Mouse (Mus musculus) small intestine, adult 2 months (tissue): ENCODE results near the gene Pkhd1.
"Not testable (repeated sequence)": the region's sequence is repeated elsewhere in the genome, so short reads cannot be mapped to it uniquely, and the experiment has no call there.

Experiments used
- CTCF ChIP-seq: fragments of 200-500 bp; IDR thresholded peaks from 2 replicates; pipeline ENCODE4 v1.5.1; 2012; ENCODE audit warnings: low read depth, mild to moderate bottlenecking, control low read depth, inconsistent platforms, low read length, moderate library complexity, mixed read lengths; ENCODE audit not compliant: insufficient replicate concordance, insufficient read length; ENCODE audit errors: extremely low read depth
- POLR2A ChIP-seq: fragments of 200-500 bp; IDR thresholded peaks from 2 replicates; pipeline ENCODE4 v1.6.1; 2012; ENCODE audit warnings: low read depth, mild to moderate bottlenecking, control low read depth, inconsistent platforms, low read length, moderate library complexity

GRCm38 (mm10) chr1:20432026-20432425 lies 185.8 kb downstream of the Pkhd1 start:
- TF ChIP-seq CTCF, POLR2A: not testable (repeated sequence)
